Mouse (Mus musculus) layer of hippocampus, adult 8-10 months (tissue): Measurements from ENCODE around the gene Fam43a. TPM values are rescaled to one million over a fixed set of nuclear protein-coding genes. Genes with fewer than 3 reads are reported as not detected.
A peak's percentile ranks its signal among the peaks of the same experiment; 100 is the strongest.

Source experiments
- DNase-seq, 2 experiments: peaks; one replicate each; pipeline ENCODE4 v3.0.0; 2022; ENCODE audit warnings: low spot score in 2 of 2
- total RNA-seq, 4 experiments: library from RNA; stranded (reverse); gene quantifications; 2 replicates each; pipeline ENCODE4 v1.2.4; 2022

Fam43a gene
- 10 to 100 TPM in 1 of 4 experiments, 1 to 10 TPM in 3; 9.4 to 10.9 (median 9.7) TPM for total RNA-seq

DNA sequence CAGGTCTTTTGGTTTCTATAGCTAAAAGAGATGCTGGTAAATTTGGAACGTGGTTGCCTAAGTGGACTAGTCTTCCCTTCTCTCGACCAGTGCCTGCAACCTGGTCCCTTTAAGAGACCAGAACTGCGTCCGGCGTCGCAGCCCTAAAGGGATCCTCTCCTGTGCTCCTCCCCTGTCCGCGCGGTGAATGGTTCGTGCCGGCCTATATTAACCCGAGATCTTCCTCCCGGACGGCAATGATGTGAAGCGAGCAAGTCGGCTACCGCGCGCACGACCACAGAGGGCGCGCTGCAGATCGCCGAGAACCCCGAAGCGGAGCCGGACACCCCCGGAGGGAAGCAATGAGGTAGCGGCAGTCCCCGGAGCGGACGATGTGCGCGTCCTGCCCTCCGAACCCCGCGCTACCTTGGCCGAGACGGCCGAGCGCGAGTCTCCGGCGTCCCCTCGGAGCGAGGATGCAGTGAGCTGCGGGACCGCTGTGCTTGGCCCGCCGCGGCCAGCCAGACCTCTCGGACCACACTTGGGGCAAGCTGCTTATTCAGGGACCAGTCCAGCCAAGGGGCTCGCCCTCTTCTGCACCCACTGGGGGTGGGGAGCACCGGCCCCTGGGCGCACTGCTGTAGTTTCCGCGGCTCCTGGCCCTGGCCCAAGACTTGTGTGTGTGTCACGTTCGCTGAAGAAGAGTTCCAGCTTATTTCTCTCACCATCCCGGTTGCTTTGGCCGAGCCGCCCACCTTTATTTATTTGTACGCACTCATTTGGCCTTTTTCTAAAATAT is at the start of gene Fam43a:
Gene Fam43a (plus strand): TSS at position 233 of the 778 bp plus-strand sequence.
- DNase-seq = peak; percentile 75 to 76

DNA sequence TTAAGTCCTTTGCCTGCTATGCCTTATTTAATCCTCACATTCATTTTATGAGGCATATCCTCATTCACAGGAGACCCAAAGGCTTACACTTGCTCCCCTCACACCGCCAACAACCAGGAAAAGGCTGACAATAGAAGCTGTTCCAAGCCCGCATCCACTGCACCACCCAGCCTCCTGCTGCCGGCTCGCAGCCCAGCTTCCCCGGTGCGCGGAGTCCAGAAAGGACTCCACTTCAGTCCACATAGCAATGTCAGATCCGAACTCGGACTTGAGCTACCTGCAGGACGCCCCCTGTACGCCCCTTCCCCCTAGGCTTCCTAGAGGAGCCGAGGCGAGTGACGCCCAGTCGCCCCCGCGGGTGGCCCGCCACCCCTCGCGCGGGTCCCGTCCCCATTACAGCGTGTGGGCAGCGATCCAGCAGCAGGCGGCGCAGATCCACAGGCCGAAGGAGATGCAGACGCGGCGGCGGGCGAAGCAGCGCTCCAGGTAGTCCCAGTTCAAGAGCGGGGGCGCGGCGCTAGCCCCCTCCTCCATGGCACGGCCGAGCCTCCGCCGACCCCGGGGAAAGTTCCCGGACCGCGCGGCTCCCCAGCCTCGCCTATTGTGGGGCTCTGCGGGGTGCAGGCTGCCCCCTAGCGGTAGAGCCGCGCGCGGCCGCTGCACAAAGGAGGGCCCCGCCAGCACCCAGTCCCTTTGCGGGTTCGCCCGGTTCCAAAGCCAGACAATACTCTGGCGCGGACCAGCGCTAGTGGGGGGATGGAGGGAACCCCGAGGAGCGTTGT is 49.4 kb upstream of the Fam43a start:
- DNase-seq = peak; percentile 40 to 76

DNA sequence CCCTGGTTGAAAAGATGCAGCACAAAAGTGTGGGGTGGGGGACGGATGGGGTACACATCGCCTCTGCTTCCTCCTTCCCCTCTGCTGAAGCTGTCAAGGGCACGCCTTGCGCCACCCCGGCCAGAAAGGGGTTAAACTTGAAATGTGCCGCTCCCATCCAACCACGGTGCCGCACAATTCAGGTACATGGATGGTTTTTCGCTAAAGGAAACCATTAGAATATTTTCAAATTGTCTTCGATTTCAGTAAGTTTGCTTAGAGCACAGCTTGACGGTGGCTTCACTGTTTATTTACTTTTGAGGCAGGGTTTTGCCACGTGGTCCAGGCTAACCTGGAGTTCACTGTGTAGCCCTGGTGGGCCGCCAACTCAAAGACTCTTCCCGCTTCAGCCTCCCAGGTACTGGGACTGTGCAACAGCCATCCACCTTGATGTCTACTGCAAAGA is 48.8 kb upstream of the Fam43a start, which contains the start of gene Tmem44:
Gene Tmem44 (minus strand): TSS at position 95 of the 445 bp plus-strand sequence.
- DNase-seq = no peak

GRCm38 (mm10) chr16:30552621-30553338 is 46.7 kb upstream of the Fam43a start:
- DNase-seq = peak; percentile 75 to 83

DNA sequence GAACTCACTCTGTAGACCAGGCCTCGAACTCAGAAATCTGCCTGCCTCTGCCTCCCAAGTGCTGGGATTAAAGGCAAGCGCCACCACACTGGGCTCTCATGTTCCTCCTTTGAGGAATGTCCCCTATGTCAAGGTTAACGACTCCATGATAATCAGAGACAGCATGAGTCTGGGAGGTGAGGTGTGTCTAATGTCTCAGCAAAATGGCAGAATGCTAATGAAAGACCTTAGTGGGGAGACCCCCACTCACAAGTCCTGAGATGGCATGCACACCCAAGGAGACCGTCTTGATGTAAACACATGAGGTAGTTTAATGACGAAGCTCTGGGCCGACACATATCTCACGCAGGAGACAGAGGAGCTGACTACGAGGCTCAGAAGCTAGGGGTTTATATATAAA is 45.4 kb upstream of the Fam43a start:
- DNase-seq = no peak

DNA sequence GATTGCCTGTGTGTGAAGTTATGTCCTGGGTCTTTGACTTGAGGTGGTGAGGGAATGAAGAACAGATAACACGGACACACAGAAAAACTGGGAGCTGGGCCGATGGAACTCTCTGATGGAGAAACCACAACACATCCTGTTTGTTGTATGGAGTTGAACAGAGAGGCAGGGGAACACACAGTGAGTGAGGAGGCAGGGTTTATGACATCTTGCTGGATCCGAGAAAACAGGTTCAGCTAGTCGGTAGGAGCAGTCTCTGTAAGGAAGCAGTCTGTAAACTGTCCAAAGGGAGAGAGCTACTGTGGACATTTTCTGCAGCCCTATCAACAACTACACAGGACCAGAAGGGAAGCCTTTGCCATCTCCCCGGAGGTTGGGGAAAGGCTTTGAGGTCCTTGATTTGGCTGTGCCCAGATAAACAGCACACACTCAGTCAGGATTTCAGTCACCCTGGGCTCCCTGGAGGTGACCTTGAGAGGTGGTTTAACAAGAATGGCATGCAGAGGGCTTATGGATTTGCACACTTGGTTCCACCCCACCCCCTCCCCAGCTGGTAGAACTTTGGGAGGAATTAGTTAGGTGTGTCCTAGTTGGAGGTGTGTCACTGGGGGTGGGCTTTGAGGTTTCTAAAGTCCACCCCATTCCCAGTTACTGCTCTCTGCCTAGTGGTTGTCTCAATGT is 40.1 kb upstream of the Fam43a start:
- DNase-seq = no peak

DNA sequence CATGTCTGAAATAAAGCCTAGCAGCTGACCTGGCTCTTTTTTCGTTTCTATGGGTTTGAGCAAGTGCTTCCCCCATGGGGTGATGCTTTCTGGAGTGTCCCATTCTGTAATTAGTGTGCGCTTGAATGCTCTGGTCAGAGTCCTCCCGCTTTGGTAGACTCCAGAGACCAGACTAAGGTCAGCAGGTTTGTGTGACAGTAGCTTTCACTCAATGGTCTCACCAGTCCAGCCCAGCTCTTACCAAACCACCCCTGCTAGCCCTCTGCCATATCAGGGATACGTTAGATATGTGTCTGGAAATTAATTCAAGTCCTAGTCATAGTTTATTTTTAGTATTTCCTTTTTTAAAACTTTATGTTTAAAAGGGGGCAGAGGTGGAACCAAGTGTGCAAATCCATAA is 38.9 kb upstream of the Fam43a start:
- DNase-seq = no peak

- DNase-seq = no peak
Measured at GRCm38 (mm10) chr16:30565631-30566030, 33.9 kb upstream of the Fam43a start.

DNA sequence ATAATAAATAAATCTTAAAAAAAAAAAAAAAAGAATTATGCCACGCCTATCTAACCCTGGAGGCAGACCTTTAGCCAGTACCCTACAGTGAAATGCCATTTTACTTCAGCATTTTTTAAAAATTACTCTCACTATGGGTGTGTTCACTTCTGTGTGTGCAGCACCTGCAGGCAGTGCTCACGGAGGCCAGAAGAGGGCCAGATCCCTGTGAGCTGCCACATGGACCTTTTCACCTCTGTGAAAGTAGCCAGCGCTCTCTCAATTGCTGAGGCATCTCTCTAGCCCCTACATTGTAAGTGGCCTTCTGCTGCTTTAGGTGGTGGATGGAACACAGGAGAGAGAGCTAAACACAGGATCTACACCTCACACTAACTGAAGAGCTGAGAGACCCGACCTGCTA is 29.4 kb upstream of the Fam43a start:
- no peak for DNase-seq

DNA sequence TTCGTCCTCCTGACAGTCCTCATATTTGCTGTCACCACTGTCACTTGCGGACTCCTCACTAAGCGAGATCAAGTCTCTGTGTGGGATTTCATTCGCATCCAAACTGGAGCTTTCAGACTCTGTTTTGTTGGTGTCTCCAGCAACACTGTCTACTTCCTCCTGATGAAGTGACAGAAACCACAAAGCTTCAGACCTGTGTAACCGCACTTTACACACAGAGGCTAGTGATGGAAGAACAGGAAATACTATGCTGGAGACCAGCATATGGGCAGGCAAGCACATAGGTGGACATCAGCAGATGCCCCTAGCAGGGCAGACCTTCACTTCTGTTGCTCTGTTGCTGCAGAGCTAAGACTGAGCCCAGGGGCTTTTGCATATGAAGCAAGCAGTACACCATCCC is 28.1 kb upstream of the Fam43a start:
- DNase-seq = no peak

- no peak for DNase-seq
Measured at GRCm38 (mm10) chr16:30572239-30572638, 27.3 kb upstream of the Fam43a start.

DNA sequence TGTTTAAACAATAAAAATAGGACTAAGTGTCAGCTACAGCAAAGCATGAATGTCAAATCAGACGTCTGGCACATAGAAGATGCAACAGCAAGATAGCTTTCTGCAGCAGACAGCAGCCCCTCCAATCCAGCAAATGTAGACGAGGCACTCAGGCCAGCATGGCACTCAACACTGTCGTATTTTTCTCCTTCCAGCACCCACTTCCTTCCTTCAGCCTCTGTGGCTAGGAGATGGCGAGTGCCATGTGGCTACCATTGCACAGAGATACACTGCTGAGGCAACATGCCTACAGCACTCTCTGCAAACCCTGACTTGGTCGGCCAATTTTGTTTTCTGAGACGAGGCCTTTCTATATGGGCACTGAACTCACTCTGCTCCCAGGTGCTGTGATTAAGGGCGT is 23.7 kb upstream of the Fam43a start:
- DNase-seq = no peak

- peak in 1 of 2 experiments; percentile 24 for DNase-seq
Measured at GRCm38 (mm10) chr16:30576392-30576791, 23.1 kb upstream of the Fam43a start.

GRCm38 (mm10) chr16:30580765-30581164 is 18.8 kb upstream of the Fam43a start:
- no peak for DNase-seq

- no peak for DNase-seq
Measured at GRCm38 (mm10) chr16:30586935-30587493, 12.5 kb upstream of the Fam43a start.

DNA sequence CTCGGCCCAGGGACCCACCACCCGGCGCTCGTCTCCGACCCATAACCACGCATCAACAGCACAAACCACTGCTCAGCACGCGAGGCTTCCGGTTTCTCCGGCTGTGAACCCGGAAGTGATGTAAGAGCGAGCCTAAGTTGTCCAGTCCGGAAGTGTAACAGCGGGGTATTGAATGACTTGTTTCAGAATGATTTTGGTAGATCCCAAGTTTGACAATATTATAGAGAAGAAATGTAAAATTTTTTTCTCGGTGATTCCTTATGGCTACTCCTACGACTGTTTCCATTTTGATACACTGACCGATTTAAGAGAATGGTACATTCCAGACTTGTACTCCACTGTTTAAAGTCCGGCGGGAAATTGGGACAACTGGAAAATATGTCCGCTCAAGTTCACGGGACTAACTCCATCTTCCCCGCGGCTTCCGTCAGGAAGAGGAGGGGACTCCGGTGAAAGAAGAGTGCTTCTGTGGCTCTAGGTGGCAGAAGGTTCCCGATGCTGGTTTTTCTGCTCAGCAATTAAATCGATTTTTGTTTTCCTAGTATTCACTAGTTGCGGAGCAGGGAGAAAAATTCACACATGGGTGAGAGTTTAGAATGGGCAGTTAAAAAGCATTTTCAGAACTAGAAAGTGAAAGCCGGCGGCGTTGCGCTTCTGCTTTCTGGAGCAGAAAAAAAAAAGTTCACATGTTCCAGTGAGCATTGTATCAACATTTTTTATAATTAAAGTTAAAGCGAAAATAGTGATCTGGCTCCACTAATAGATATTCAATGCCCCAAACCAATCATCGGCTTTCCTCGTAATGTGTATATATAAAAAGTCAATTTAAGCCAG is 11.8 kb upstream of the Fam43a start, which contains the start of gene Lsg1:
Gene Lsg1 (minus strand): TSS at position 99 of the 834 bp plus-strand sequence.
- DNase-seq = peak; percentile 84 to 85

DNA sequence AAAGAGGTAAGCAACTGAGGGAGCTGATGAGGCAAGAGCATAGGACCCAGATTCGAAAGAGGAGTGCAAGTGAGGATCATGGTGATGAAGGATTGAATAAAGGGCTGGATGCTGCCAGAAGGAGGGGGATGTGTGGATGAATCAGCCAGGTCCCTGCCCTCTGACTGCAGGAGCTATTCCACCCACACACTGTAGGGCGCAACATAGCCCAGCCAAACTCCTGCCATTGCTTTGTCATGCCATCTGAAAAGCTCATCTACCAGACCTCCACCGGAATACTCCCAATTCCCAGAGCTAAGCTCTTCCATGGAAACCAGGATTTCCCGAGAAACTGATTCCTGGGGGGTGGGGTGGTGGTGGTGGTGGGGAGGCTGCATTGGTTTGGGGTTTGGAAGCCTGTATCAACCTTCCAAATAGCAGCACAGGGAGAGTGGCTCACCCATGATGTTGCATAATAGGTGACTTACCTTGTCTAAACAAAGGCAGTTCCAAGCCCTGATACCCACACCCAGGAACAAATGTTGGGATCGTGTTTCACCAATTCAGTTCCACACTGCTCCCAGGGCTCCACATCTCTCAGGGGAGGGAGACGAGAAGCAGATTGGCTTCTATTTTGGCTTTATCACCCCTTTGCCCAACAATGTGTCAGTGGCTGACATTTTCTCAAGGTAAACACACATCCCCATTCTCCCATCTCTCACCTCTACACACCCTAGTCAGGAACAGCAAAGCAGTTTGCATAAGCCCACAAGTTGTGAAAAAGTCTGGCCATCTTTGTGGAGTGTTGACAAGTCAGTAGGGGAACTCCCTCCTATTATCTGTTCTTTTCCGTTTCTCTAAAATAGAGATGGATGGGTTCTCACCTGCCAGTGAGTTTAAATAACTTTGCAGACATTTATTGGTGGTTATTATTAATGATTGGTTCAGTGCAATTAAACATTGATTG is 9.0 kb upstream of the Fam43a start:
- DNase-seq = no peak

DNA sequence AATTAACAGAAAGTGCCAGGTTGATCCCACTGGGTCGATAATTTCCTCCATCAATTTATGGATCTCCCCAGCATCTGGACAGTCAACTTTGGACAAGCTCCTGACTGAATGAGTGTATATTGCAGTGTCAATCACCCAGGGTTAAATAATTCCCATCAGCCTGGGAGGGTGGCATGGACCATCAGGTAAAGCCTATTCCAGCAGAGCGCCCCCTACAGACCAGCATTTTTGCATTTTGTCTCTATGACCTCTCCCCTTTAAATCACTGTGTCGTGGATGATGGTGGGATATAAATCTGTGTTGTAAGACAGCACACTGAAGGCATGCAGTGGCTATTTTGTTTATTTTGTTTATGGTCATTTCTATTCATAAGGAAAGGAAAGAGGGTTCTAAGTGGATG is 7.5 kb upstream of the Fam43a start:
- no peak for DNase-seq

DNA sequence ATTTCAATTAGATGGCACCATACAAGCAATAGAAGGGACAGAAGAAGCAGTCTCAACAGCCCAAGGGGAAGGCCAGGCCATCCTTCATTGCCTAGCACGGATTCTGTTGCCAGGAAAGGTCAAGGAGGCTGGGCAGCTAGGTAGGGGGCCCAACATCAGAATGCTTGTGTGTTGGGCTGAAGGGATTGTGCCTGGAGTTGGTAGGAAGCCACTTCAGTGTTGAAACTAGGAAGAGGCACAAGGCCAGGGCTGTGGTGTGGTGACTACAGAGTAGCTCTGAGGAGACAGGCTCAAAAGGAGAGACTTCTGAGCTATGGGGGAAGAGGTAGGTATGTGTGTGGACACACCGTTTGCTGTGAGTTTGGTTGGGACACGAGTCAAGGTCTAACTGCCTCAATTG is 4.2 kb upstream of the Fam43a start:
- no peak for DNase-seq
